Mouse (Mus musculus): Measurements from ENCODE around the gene Ncor1. TPM values are rescaled to one million over a fixed set of nuclear protein-coding genes. Genes with fewer than 3 reads are reported as not detected.
A peak's percentile ranks its signal among the peaks of the same experiment; 100 is the strongest.
"Not testable (repeated sequence)": the region's sequence is repeated elsewhere in the genome, so short reads cannot be mapped to it uniquely, and the experiment has no call there.

Ncor1 gene
- polyA plus RNA-seq, 1 experiment from 2014 or later: 222 TPM

DNA sequence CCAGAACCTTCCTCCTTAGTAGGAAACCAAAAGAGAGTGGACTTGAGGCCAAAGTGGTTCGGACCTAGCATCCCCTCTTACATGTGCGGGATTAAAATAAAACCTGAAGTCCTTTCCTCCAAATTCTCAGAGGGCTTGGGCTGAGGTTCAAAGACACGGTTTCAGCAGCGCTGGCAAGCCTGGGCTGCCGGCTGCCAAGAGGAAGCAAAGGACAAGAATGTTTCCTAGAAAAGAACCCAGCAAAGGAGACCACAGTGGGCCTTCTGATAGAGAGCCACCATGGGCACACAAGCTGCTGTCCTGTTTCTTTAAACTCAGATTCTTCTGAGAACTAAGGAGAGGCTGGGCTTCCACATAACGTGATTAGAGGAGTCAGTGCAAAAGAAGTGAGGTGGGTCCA is 20.6 kb upstream of the Ncor1 start:
- Histone ChIP-seq H3K27me3 (no peaks in the 10 kb centered on the region), H3K4me3 (replicated peaks) (no peak overlapping the region), H3K9me3 (no peaks in the 10 kb centered on the region), H3K36me3 (replicated peaks) (no peaks in the 10 kb centered on the region), H3K9ac (no peak overlapping the region), H3K4me1 (no peaks in the 10 kb centered on the region), H3K27ac (no peak overlapping the region), H3K4me2 (no peak overlapping the region)
- ATAC-seq (ENCODE audit: low FRiP score): no peak
- 78% methylated on average over 6 of the region's 6 CpGs for WGBS

DNA sequence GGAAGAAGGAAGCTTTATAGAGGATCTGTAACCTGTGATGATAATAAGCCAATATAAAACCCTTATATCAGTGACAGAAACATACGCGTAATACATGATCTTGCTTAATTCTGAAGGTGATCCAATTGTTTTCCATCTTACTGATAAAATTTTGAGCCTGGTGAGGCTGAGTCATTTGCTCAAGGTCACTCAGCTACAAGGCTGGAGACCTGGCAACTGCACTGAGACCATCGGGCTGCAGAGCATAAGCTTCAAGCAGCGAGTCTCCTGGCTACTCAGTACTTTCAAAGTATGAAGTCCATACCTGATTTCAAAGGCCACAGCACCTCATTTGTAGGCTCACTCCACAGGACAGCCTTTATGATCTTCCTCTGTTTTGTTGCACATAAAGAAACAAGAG is 17.8 kb upstream of the Ncor1 start:
- ATAC-seq (ENCODE audit: low FRiP score): no peak
- Histone ChIP-seq H3K4me3 (replicated peaks) (no peak overlapping the region), H3K27ac (no peak overlapping the region), H3K9me3 (no peaks in the 10 kb centered on the region), H3K4me1 (no peaks in the 10 kb centered on the region), H3K27me3 (no peaks in the 10 kb centered on the region), H3K4me2 (no peak overlapping the region), H3K36me3 (replicated peaks) (no peaks in the 10 kb centered on the region), H3K9ac (no peak overlapping the region)
- WGBS: 94% methylated on average over 4 of the region's 4 CpGs

DNA sequence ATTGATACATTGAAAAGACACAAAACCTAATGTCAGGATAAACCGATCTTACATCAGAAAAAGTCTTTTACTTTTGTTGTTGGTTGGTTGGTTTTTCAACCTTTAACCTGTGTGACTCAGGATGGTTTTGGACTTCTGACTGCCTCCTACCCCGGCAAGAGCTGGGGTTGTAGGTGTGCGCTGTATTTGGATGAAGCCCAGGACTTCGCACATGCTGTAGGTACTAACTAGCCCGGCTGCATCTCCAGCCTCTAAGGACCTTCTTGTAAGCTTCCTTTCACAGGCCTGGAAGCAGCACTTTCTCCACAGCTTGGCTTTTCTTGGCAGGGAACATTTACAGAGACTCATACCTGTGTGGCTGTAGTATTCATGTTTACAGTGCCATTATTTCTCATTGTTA is 15.2 kb upstream of the Ncor1 start:
- Histone ChIP-seq H3K27me3 (no peaks in the 10 kb centered on the region), H3K27ac (no peak overlapping the region), H3K9me3 (no peaks in the 10 kb centered on the region), H3K4me3 (replicated peaks) (no peak overlapping the region), H3K4me1 (no peaks in the 10 kb centered on the region), H3K4me2 (no peak overlapping the region), H3K36me3 (replicated peaks) (no peaks in the 10 kb centered on the region), H3K9ac (no peak overlapping the region)
- WGBS: 93% methylated on average over 5 of the region's 5 CpGs
- ATAC-seq (ENCODE audit: low FRiP score): no peak

DNA sequence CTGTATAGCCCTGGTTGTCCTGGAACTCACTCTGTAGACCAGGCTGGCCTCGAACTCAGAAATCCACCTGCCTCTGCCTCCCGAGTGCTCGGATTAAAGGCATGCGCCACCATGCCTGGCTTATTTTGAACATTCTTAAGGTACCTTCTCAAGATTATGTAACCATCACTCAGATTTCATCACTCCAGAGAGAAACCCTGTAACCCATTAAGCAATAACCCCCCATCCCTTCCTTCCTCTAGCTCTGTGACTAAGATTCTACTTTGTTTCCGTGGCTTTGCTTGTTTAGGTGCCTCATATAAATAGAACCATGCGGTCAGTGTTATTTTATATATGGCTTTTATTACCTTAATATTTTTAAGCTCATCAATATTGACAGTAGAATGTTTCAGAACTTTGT is 12.1 kb upstream of the Ncor1 start:
- Histone ChIP-seq H3K27ac (no peak overlapping the region), H3K36me3 (replicated peaks) (no peaks in the 10 kb centered on the region), H3K9me3 (no peaks in the 10 kb centered on the region), H3K4me3 (replicated peaks) (no peak overlapping the region), H3K4me1 (no peaks in the 10 kb centered on the region), H3K4me2 (no peak overlapping the region), H3K9ac (no peak overlapping the region), H3K27me3 (no peaks in the 10 kb centered on the region)
- ATAC-seq (ENCODE audit: low FRiP score): no peak
- WGBS: 92% methylated on average over 6 of the region's 6 CpGs

DNA sequence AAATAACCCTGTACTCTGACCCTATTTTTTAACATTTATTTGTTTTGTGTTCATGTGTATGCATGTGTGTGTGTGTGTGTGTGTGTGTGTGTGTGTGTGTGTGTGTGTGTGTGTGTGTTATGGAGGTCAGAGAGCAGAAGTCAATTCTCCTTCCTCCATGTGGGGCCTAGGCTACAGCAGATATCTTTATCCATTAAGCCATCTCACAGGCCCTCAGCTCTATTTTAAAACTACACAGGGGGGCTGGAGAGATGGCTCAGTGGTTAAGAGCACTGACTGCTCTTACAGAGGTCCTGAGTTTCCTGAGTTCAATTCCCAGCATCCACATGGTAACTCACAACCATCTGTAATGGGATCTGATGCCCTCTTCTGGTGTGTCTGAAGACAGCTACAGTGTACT is 8.9 kb upstream of the Ncor1 start:
- H3K4me3 ChIP-seq (replicated peaks); H3K4me2 ChIP-seq; H3K36me3 ChIP-seq (replicated peaks); H3K9me3 ChIP-seq; ATAC-seq (ENCODE audit: low FRiP score); H3K27ac ChIP-seq; H3K9ac ChIP-seq; H3K27me3 ChIP-seq; H3K4me1 ChIP-seq: not testable (repeated sequence)

DNA sequence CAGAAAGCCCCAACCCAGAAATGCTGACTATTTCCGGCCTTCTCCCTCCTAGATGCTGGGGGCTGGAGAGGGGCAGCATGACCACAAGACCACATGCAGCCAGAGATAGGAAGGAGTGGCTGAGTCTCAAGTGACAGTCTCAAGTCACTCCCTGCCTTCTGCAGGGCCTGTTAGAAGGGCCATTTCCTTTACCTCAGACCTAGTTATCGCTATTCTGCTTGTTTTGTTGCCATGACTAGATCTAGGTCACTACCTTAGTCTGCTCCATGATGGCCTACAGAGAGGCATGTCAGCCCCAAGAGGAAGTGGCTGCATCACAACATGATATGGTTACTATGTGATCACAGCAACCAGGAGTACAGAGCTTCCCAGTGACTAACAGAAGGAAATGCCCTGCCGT is 8.2 kb upstream of the Ncor1 start:
- 97% methylated on average over 3 of the region's 3 CpGs for WGBS
- no peak overlapping the region for H3K4me2 ChIP-seq
- H3K9ac ChIP-seq: no peak overlapping the region
- no peak overlapping the region for H3K4me3 ChIP-seq (replicated peaks)
- H3K4me1 ChIP-seq: no peaks in the 10 kb centered on the region
- H3K27ac ChIP-seq: no peak overlapping the region
- ATAC-seq (ENCODE audit: low FRiP score): no peak
- no peaks in the 10 kb centered on the region for H3K36me3 ChIP-seq (replicated peaks)
- H3K9me3 ChIP-seq: no peaks in the 10 kb centered on the region
- H3K27me3 ChIP-seq: no peaks in the 10 kb centered on the region

DNA sequence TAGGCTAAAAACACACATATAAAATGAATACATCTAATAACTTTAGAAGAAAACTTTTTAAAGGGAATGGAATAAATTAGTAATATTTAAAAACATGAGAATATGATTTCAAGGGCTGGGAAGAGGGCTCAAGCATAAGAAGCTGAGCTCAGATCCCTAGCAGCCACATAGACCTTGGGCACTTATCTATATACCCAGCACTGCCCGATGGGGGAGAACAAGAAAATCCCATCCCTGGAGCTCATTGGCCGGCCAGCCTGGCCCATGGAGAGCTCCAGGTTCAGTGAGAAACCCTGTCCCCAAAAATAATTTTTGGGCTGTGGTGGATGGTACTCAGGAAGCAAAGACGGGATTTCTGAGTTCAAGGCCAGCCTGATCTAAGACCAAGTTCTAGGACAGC is 7.5 kb upstream of the Ncor1 start:
- no peak overlapping the region for H3K4me2 ChIP-seq
- 94% methylated on average over 3 of the region's 3 CpGs for WGBS
- H3K4me1 ChIP-seq: no peaks in the 10 kb centered on the region
- H3K27me3 ChIP-seq: no peaks in the 10 kb centered on the region
- no peaks in the 10 kb centered on the region for H3K9me3 ChIP-seq
- no peak for ATAC-seq (ENCODE audit: low FRiP score)
- H3K9ac ChIP-seq: no peak overlapping the region
- H3K36me3 ChIP-seq (replicated peaks): no peaks in the 10 kb centered on the region
- no peak overlapping the region for H3K27ac ChIP-seq
- H3K4me3 ChIP-seq (replicated peaks): no peak overlapping the region

DNA sequence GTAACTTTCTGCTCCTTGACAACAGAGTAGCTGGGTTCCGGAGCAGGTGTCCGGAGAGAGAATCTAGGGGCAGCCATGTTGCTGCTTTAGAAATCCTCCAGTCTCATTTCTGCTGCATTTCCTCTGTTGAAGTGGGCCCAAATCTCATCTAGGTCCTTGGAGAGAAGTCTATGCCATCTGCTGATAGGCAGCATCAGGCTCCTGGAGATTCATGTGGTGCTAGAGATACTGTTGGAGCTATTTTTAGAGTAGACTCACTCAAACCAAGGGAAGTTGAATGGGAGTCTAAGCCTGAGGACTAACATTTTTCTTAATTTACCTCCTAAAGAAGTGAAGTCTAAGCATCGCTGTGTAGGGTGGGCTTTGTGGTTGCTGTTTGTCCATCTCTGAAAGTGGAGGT is 6.4 kb upstream of the Ncor1 start:
- H3K36me3 ChIP-seq (replicated peaks): no peaks in the 10 kb centered on the region
- no peaks in the 10 kb centered on the region; the same call in 1 of the 2 replicates for H3K4me1 ChIP-seq
- WGBS: 87% methylated on average over 3 of the region's 3 CpGs
- no peak overlapping the region for H3K4me3 ChIP-seq (replicated peaks)
- H3K9me3 ChIP-seq: no peaks in the 10 kb centered on the region
- H3K27ac ChIP-seq: no peak overlapping the region
- ATAC-seq (ENCODE audit: low FRiP score): no peak
- H3K27me3 ChIP-seq: no peaks in the 10 kb centered on the region
- H3K4me2 ChIP-seq: no peak overlapping the region
- H3K9ac ChIP-seq: no peak overlapping the region

DNA sequence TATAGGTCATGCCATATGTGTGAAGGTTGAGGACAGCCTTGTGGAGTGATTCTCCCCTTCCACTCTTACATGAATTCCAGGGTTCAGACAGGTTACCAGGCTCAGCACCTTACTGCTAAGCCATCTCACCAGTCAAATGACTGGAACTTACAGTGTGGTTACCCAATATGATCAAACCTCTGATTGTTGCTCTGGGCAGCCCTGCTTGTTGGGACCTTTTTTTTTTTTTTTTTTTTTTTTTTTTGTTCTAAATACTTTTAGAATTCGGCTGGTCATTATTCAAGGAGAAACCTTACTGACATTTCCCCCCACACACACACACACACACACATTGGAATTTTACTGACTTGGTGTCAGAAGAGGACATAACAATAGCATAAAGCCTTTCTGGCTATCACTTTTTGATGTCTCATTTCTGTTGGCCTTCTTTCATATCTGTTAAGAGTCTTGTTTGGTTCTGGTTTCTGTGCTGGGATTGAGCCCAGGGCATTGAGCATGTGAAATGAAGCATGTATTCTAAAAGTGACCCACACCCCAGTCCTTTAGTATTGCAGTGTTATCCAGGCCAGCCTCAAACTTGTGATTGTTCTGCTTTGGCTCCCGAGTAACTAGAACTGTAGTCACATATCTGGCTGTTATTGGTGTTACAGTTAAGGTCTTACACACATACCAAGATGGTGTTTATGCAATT is 5.0 kb upstream of the Ncor1 start:
- 56% methylated on average over 2 of the region's 2 CpGs for WGBS
- H3K9me3 ChIP-seq: no peaks in the 10 kb centered on the region
- no peaks in the 10 kb centered on the region for H3K36me3 ChIP-seq (replicated peaks)
- H3K4me1 ChIP-seq: peaks cover 7% of the 10 kb centered on the region
- ATAC-seq (ENCODE audit: low FRiP score): no peak
- H3K27ac ChIP-seq: no peak overlapping the region
- H3K27me3 ChIP-seq: no peaks in the 10 kb centered on the region
- no peak overlapping the region for H3K9ac ChIP-seq
- no peak overlapping the region for H3K4me2 ChIP-seq
- no peak overlapping the region for H3K4me3 ChIP-seq (replicated peaks)

DNA sequence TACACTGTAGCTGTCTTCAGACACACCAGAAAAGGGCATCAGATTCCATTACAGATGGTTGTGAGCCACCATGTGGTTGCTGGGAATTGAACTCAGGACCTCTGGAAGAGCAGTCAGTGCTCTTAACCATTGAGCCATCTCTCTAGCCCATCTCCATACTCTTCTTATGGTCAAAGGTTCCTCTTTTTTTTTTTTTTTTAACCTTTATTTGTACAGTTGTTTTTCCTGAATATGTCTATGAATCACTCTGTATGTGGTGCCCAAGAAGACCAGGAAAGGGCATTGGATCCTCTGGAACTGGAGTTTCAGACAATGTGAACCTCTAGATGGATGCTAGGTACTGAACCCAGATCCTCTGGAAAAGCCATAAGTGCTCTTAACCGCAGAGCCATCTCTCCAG is 4.2 kb upstream of the Ncor1 start:
- H3K4me3 ChIP-seq (replicated peaks); ATAC-seq (ENCODE audit: low FRiP score); H3K9me3 ChIP-seq; H3K36me3 ChIP-seq (replicated peaks); H3K27ac ChIP-seq; H3K4me2 ChIP-seq; H3K27me3 ChIP-seq; H3K9ac ChIP-seq; H3K4me1 ChIP-seq: not testable (repeated sequence)
- WGBS: 97% methylated on average over 1 of the region's 1 CpGs

DNA sequence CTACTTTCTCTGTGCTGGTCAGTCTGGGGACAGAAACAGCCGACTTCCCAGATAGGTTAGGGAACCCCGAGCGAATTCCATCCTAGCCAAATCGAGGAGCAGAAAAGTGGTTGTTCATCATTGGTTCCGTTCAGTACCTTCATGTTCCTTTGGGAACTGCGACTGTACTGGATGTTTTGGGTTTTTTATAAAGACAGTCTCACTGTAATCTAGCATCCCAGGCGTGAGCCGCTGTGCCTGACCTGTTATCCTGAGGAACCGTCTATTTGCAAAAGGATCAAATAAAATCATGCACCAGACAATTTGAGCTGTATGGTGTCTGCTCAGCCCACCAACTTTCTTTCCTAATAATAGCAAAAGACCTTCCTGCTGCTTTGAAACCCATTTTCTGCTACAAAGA is 439 bp upstream of the Ncor1 start:
- H3K9me3 ChIP-seq: no peaks in the 10 kb centered on the region
- H3K27me3 ChIP-seq: no peaks in the 10 kb centered on the region
- peak overlapping the region; percentile 99 for H3K27ac ChIP-seq
- ATAC-seq (ENCODE audit: low FRiP score): no peak
- peak overlapping the region; percentile 98 for H3K9ac ChIP-seq
- H3K36me3 ChIP-seq (replicated peaks): no peaks in the 10 kb centered on the region
- peaks cover 18% of the 10 kb centered on the region for H3K4me1 ChIP-seq
- 1% methylated on average over 9 of the region's 9 CpGs for WGBS
- peak overlapping the region; percentile 81 for H3K4me2 ChIP-seq
- peak overlapping the region; percentile 92 for H3K4me3 ChIP-seq (replicated peaks)

DNA sequence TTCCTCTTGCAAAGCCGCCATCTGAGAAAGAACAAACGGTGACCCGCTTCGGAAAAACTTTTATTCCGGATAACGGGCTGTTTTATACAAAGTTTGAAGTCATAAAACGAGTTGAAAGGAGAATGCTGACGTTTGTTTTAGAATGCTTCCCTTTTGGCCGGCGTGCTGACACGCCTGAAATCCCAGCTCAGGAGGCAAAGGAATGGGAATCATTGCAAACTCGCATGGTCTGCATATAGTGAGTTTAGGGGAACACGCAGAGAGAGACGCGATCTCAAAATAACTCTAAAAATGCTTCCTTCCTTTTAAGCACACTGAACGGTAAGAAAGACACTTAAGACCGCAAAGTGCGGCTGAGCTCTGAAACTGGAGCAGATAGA is 460 bp downstream of the Ncor1 start:
- peak overlapping the region; percentile 99 for H3K27ac ChIP-seq
- peak overlapping the region; percentile 98 for H3K9ac ChIP-seq
- H3K36me3 ChIP-seq (replicated peaks): no peaks in the 10 kb centered on the region
- ATAC-seq (ENCODE audit: low FRiP score): no peak
- peak overlapping the region; percentile 81 for H3K4me2 ChIP-seq
- H3K4me3 ChIP-seq (replicated peaks): peak overlapping the region; percentile 92
- no peaks in the 10 kb centered on the region for H3K9me3 ChIP-seq
- no peaks in the 10 kb centered on the region for H3K27me3 ChIP-seq
- WGBS: 0% methylated on average over 18 of the region's 18 CpGs
- peaks cover 18% of the 10 kb centered on the region for H3K4me1 ChIP-seq

DNA sequence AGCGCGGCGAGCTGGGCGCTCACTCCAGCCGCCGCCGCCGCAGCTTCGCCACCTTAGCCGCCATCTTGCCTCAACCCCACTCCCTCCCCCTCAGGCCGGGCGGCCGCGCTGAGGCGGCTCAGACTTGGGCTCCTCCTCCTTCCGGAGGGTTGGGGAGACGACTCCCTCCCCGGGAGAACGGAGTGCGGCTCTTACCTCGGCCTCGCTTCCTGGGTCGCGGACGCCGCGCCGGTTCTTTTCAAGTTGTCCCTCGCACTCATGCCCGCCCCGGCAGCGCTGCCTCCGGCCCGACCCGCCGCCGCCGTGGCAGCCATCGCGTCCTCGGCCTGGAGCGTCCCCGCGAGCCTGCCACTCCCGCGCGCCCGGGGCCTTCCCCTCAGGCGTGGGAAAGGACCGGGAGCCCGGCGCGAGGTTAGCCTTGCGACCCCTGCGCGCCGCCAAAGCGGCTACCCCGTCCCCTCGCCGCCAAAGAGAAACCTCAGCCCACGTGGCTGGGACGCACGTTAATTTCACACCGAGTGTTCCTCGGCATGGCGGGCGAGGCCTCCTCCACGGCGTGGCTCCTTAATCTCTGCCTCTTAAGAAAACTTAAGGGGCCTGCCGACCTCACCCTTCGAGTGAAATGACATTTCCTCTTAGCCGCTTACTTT is 975 bp downstream of the Ncor1 start:
- Histone ChIP-seq H3K4me2 (peak overlapping the region; percentile 81), H3K4me3 (replicated peaks) (peak overlapping the region; percentile 92), H3K9ac (peak overlapping the region; percentile 98), H3K9me3 (no peaks in the 10 kb centered on the region), H3K36me3 (replicated peaks) (no peaks in the 10 kb centered on the region), H3K27ac (peak overlapping the region; percentile 99), H3K4me1 (peaks cover 18% of the 10 kb centered on the region), H3K27me3 (no peaks in the 10 kb centered on the region)
- under 1% methylated on average over 71 of the region's 73 CpGs for WGBS
- ATAC-seq (ENCODE audit: low FRiP score): peak; percentile 95
